Mouse (Mus musculus) frontal cortex, adult 2 months (tissue): ENCODE results near the gene Vmn2r121. TPM values are rescaled to one million over a fixed set of nuclear protein-coding genes. Genes with fewer than 3 reads are reported as not detected.

ENCODE experiments used
- DNase-seq, 2 experiments: peaks; one replicate each; pipeline ENCODE4 v3.0.0; 2022; ENCODE audit warnings: low spot score in 1 of 2; ENCODE audit errors: extremely low spot score in 1 of 2
- polyA plus RNA-seq: library from polyadenylated mRNA; depleted of rRNA; stranded (reverse); fragments of >200 nt; gene quantifications from 2 replicates; pipeline ENCODE4 v1.2.3, GENCODE M21; 2012; rRNA removed

Vmn2r121 gene
- not detected in 2 replicates for polyA plus RNA-seq

- no peak for DNase-seq
Measured at GRCm38 (mm10) chrX:124135852-124136251, at the start of gene Vmn2r121. TSS of gene Vmn2r121 (minus strand) at chrX:124135952.
